Mouse (Mus musculus) heart, postnatal 0 days (tissue): ENCODE data around the gene Tcf15.

Experiments
- CTCF ChIP-seq: IDR thresholded peaks from 2 replicates; pipeline ENCODE4 v1.5.1; 2016; ENCODE audit warnings: antibody characterized with exemption, control low read depth, low read depth
- EP300 ChIP-seq: IDR thresholded peaks from 2 replicates; pipeline ENCODE4 v1.6.1; 2016; ENCODE audit warnings: antibody characterized with exemption, low read depth

DNA sequence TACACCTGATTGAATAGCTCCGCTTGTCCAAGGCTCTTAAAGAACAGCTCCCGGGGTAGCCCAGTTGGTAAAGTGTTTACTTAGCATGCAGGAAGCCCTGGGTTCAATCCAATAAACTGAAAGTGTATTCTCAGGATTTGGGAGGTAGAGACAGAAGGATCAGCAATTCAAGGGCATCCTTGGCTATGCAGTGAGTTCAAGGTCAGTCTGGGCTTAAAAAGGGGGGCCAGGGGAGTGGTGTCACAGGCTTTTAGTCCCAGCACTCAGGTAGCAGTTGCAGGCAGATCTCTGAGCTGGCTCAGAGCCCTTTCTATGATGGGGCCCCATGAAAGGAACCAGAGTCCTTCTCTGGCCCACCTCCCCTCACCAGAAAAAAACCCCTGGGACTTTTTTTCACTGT, 35.9 kb downstream of the Tcf15 start:
- TF ChIP-seq CTCF = no peak
- TF ChIP-seq EP300 = no peak
